Mouse (Mus musculus): ENCODE results near the gene Kcnq2.

Kcnq2 gene

DNA sequence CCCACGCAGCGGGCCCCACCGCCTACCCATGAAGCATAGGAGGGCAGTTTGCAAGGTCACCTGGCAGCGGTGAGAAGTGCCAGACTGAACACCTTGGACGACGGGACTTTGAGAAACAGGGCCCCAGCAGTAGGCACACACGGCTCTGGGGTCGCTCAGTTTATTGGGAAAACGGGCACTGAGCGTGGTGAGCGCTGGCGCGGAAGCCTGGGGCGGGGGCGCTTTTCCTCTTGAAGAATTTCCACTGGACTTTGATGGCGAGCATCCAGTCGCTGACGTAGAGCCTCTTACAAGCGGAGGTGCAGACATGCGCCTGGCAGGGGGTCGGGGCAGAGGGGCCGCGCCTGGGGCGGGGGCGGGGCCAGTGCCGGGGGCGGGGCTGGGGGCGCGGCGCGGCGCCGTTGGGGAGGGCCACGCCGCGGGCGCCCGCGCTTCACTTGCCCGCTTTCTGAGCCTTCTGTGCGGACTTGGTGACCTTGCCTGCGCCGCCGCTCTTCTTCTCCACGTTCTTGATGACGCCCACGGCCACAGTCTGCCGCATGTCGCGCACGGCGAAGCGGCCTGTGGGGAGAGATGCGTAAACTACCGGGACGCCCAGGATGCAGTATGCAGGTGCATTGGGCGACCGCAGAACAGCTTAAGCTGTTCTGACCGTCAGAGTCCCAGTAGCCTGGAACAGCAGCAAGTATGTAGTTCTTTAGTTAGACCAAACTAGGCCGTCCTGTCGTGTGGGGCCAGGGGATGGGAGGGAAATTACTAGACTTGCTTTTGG lies 12.6 kb upstream of the Kcnq2 start:
- CTCF ChIA-PET: no interaction called here

DNA sequence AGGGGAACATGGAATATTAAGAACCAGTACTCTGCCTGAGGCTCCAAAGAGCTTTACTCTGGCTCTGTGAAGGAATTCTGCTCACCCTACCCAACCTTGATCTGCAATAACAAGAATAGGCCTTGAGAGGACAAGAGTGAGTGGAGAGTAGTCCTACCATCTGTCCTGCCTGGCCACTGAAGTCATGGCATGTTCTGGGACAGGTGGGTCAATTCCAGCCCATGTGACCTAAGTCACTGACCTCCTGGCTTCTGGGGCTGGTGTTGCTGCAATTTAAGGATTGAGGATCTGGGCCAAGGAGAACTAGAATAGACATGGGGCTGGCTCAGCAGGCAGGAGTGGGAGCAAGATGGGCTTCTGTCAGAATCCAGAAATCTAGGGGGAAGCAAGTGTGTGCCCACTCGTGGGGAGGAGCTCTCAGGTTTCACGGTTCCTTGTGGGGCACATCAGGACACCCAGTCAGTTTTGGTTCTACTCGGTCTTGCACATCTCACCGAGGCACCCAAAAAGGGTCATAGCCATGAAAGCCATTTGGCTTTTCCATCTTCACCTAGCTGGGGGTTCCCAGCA lies 12.0 kb upstream of the Kcnq2 start:
- CTCF ChIA-PET: no interaction called here

DNA sequence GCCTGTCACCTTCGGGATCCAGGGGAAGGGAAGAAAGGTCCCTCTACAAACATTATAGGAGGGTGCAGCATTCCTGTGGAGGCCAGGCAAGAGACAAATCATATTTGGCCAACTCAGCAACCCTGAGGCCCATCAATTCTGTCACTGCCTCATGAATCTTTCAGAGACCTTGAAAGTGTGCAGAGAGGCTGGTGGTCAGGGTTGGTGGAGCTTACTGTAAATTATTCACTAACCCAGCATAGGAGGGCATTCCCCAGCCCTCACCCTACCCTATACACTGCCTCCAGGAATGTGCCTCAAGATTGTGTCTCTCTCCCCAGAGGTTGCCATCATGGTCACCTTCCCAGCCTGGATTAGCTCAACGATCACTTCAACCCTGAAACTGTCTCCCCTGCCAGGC lies 9.6 kb upstream of the Kcnq2 start:
- CTCF ChIA-PET: no interaction called here

GRCm38 (mm10) chr2:181143509-181144276 lies 8.6 kb upstream of the Kcnq2 start:
- CTCF ChIA-PET: no interaction called here

DNA sequence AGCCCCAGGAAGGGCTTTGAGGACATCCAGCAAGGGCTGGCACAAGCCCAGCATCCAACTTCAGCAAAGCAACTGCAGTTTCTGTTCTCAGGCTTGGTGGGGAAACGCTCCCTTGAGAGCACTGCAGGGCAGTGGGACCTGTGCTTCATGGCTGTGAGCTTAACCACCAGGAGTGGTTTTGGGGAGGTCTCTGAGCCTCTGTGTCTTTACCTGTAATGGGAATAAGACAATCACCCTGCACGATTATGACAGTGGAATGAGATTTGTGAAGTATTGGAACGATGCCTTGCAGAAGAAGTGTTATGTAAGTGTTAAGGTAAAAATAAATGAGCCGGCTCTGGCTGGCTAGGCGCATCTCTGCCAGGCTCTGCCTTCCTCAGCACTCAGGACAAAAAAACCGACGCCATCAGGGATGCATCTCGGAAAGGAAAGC lies 7.6 kb upstream of the Kcnq2 start:
- CTCF ChIA-PET: no interaction called here

- CTCF ChIA-PET: no interaction called here
Observed at GRCm38 (mm10) chr2:181139641-181140193, 4.6 kb upstream of the Kcnq2 start.

DNA sequence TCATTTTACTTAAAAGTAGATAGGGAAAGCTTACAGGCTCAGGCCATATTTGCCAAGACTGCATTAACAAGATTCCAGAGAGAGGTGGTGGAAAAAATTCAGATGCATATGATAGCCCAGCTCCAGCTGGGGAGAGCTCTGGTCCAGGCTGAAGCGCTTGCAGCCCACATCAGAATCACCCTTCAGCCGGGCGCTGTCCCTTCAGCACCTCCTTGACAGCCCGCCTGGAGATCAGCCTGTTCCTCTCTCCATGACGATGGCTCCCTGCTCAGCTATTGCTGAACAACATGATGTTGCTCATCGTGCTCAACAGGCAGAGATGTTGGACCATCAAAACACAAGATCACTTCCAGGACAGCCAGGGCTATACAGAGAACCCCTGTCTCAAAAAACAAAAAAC lies 1.8 kb upstream of the Kcnq2 start:
- CTCF ChIA-PET: no interaction called here

GRCm38 (mm10) chr2:181135446-181135818 lies 332 bp upstream of the Kcnq2 start:
- CTCF ChIA-PET: no interaction called here

- CTCF ChIA-PET: no interaction called here
Observed at GRCm38 (mm10) chr2:181133837-181134590, 1.1 kb downstream of the Kcnq2 start.

DNA sequence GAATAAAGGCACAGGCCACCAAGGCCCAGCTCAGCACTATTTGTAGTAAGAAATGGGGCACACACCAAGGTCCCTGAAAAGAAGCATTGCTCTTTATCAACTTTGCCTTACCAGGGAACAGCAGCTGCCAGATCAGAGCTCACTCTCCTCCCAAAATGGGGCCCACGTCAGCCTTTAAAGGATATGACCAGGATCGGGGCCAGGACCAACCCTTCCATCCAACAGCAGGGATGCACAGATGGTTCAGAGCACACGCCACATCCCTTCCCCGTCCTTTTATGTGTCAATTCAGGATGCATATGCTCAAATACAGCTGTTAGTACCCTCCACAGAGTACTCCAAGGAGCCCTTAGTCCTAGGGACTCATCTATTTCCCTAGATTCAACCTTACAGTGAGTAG lies 4.9 kb downstream of the Kcnq2 start:
- CTCF ChIA-PET: no interaction called here

- CTCF ChIA-PET: no interaction called here
Observed at GRCm38 (mm10) chr2:181128963-181129362, 6.1 kb downstream of the Kcnq2 start.

GRCm38 (mm10) chr2:181127786-181128185 lies 7.3 kb downstream of the Kcnq2 start:
- CTCF ChIA-PET: no interaction called here

- CTCF ChIA-PET: interaction anchor here (0.8 kb wide), 1 partner anchor 263 kb away, joined by 3 read pairs; no protein-coding TSS in a partner anchor
Observed at GRCm38 (mm10) chr2:181125726-181126455, 9.2 kb downstream of the Kcnq2 start.

- CTCF ChIA-PET: no interaction called here
Observed at GRCm38 (mm10) chr2:181122642-181123041, 12.5 kb downstream of the Kcnq2 start.

- CTCF ChIA-PET: no interaction called here
Observed at GRCm38 (mm10) chr2:181120922-181121449, 14.1 kb downstream of the Kcnq2 start.

GRCm38 (mm10) chr2:181119952-181120351 lies 15.1 kb downstream of the Kcnq2 start:
- CTCF ChIA-PET: no interaction called here

DNA sequence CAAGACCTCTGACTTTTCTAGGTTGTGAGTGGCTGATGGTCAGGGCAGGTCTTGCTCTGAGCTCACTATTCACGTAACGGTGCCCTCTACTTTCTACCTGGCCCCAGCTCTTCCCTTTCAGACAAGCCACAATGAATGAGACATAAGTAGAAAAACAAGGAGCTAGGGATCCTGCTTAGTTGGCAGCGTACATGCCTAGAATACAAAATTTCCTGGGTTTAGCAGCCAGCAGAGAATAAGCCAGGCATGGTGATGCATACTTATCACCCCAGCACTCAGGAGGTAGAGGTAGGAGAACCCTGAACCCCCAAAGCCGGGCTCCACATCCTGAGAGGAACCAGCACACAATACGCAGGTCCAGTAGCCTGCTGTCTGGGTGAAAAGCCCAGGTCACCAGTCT lies 18.7 kb downstream of the Kcnq2 start:
- CTCF ChIA-PET: no interaction called here

GRCm38 (mm10) chr2:181115367-181115766 lies 19.7 kb downstream of the Kcnq2 start:
- CTCF ChIA-PET: no interaction called here

GRCm38 (mm10) chr2:181113762-181114361 lies 21.2 kb downstream of the Kcnq2 start:
- CTCF ChIA-PET: no interaction called here

DNA sequence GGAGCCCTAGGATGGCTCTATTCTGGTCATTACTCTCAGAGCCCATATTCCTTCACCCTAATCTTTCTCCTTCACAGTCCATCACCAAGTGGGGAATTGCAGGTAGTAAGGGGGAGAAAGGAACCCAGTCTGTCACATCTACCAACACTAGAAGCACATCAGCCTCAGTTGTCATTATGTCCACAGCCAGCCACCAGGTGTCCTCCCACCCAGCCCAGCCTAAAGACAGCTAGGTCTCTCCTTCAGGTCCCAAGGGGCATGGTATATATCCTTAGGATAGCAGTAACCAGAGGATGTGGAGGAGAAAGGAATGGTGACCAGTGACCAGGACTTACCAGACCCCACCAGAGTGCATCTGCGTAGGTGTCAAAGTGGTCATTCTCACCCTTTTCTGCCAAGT lies 23.4 kb downstream of the Kcnq2 start:
- CTCF ChIA-PET: no interaction called here

- CTCF ChIA-PET: no interaction called here
Observed at GRCm38 (mm10) chr2:181104111-181104510, 31.0 kb downstream of the Kcnq2 start.
